Mouse (Mus musculus): ENCODE measurements around the gene Sec1.

DNA sequence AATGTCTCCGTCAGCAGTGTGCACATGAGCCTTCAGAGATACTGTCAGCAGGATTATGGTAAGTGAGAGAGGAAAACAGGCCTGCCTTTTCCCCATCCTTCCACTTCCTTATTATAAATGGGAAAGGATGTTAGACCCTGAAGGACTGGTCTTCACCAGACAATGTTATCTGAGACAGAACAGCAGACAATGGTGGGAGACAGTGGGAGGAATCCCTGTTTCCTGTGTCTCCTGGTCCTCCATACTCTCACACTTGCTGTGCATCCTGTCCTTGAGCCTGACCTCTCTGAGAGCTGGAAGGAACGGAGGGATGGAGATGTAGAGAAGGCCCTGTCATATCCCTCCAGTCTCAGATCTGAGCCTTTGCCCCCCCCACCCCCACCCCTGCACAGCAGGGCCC lies 1.8 kb downstream of the Sec1 start:
- TF ChIP-seq GATA1 (IDR thresholded peaks at IDR 0.05; ENCODE audit: low read length), result no peak
- TF ChIP-seq TAL1 (IDR thresholded peaks at IDR 0.05; ENCODE audit: low read length), result no peak
